Mouse (Mus musculus): ENCODE results near the gene Atp6v0b.

Atp6v0b gene

DNA sequence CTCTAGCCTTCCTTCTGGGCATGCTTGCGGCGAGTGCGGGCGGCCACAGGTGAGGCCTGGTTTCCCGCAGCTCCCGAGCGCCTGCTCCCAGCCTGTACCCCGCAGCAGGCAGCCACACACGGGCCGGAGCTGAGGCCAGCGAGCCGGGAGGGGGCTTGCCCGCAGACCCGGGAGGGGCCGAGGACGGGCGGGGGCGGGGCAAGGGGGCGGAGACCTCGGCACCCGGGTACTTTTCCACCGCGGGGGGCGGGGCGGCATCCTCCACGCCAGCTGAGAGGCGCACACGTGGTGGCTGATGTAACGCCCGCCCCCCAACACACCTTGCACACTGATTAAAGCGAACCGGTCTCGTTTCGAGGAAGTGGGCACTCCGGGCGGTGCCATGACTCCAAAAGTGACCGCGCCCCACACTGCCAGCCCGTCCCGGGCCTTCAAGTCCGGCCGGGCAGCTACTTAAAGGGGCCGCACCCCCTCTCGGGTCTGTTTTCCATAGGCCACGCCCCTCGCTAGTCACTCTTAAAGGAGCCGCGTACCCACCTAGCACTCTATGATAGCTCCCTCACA, 50.8 kb downstream of the Atp6v0b start:
- peak; percentile 94 for DNase-seq (ENCODE audit: low spot score)

DNA sequence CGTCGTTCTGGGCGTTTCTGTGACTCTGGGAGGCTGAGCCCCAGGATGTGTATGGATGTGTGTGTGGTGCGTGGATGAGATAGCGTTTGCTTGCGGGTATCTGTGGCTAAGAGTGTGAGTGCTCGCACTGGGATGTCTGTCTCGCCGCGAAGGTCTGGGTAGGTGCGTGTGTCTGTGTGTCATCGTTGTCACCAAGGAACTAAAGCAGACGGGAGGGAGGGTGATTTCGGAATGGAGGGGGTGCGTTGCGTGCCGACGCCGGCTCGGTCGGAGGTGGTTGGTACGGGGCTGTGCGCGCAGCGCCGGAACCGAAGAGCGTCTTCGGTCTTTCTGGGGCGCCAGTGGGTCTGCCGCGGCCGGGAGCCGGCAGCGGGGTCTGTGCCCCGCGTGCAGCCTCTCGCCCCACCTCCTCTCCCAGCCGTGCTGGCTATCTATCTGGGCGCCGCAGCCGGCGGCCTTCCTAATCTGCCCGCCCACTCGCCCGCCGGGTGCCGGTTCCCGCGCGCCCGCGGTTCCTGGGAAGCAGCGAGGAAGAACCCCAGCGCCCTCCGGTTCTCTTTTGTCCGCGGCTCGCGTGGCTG, 51.5 kb downstream of the Atp6v0b start:
- no peak for DNase-seq (ENCODE audit: low spot score)

DNA sequence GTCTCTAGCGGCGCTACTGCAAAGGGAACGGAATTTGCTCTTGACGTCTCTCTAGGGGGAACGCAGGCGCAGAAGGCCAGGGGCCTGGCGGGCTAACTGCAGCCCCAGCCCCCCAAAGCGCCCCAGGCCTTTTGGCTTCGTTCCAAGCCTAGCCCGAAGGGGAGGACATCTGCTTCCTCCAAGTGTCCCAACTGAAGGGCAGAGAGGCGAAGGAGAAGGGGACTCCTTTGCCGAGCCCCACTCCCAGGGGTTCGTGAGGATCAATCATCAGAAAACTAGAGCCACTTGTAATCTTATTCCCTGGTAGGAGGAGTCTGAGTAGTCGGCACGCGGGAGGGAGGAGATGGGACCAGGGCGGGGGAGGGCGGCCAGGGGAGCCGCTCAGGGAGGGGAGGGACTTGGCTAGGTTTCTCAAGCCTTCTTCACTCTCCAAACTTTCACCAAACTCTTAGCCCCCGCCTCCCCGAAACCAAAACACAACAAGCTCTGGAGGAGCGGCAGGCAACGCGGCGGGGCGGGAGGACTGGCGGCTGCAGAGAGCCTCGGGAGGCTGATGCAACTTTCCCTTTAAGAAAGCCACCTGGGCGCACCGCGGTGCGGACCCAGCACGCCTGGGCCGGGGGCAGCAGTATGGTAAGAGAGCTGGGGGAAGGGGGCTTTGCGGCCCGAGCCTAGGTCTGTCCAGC, 52.1 kb downstream of the Atp6v0b start:
- peak; percentile 75 for DNase-seq (ENCODE audit: low spot score)

DNA sequence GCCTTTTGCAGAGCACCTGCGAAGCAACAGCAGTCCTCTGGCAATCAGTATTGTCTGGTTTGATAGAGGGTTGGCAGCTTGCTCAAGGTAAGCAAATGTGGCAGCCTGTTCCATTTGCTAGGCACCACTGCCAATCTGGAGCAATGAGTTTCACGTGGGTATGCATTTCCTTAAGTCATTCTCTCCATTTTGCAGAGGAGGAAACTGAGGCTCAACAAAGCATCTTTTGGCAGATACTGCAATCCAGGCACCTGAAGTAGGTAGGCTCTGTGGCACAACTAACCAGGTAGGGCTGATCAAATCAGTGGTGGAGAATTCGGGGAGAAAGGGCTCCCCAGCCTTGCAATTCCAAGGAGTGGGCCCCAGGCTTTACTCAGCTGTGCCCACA, 52.7 kb downstream of the Atp6v0b start, which contains the start of gene Slc6a9:
Slc6a9 (plus strand) TSS at position 50 of the 388 bp plus-strand sequence.
- DNase-seq (ENCODE audit: low spot score): no peak

Measured in embryo, embryonic 10 days (tissue).